Mouse (Mus musculus) stomach, embryonic 15.5 days (tissue): Measurements from ENCODE around the gene Zfp961. TPM values are rescaled to one million over a fixed set of nuclear protein-coding genes. Genes with fewer than 3 reads are reported as not detected.
"Not testable (repeated sequence)": the region's sequence is repeated elsewhere in the genome, so short reads cannot be mapped to it uniquely, and the experiment has no call there.

Source experiments
- ATAC-seq: fragments of 200-750 bp; cut with Nextera tagmentation; 2 replicates; pipeline ENCODE4 v1.8.0; 2017; ENCODE audit warnings: low read depth, moderate number of reproducible peaks, moderate TSS enrichment; ENCODE audit not compliant: insufficient read depth, low FRiP score
- H3K27ac ChIP-seq: fragments of 300-500 bp; sonication (generic); 2 replicates; pipeline ENCODE4 v1.5.1; 2015; ENCODE audit warnings: mild to moderate bottlenecking, inconsistent platforms
- H3K27me3 ChIP-seq: fragments of 300-500 bp; sonication (generic); replicated peaks from 2 replicates; pipeline ENCODE4 v1.6.1; 2015; ENCODE audit warnings: inconsistent platforms
- H3K36me3 ChIP-seq: fragments of 300-500 bp; sonication (generic); 2 replicates; pipeline ENCODE4 v1.6.1; 2015; ENCODE audit warnings: inconsistent platforms
- H3K4me1 ChIP-seq: fragments of 300-500 bp; sonication (generic); 2 replicates; pipeline ENCODE4 v1.6.1; 2015; ENCODE audit warnings: inconsistent platforms
- H3K4me2 ChIP-seq: fragments of 300-500 bp; sonication (generic); 2 replicates; pipeline ENCODE4 v1.6.1; 2015; ENCODE audit warnings: mild to moderate bottlenecking, inconsistent platforms
- H3K4me3 ChIP-seq: fragments of 300-500 bp; sonication (generic); replicated peaks from 2 replicates; pipeline ENCODE4 v1.5.1; 2015; ENCODE audit warnings: inconsistent platforms
- H3K9ac ChIP-seq: fragments of 300-500 bp; sonication (generic); 2 replicates; pipeline ENCODE4 v1.6.1; 2015; ENCODE audit warnings: inconsistent platforms
- H3K9me3 ChIP-seq: fragments of 300-500 bp; sonication (generic); 2 replicates; pipeline ENCODE4 v1.6.1; 2016; ENCODE audit warnings: inconsistent platforms
- WGBS: fragments of 180-500 bp; shearing (Covaris S2); methylation state at CpG from one replicate; pipeline ENCODE4 v1.1.7; 2015; 5-methylcytosine and 5-hydroxymethylcytosine counted together
- polyA plus RNA-seq: library from polyadenylated mRNA; unstranded; fragments of >200 nt; fragmentation: Nextera tagmentation; extraction: Ambion mirVana; gene quantifications from 2 replicates; pipeline ENCODE4 v1.2.1, GENCODE M21; 2015

Zfp961 gene
- polyA plus RNA-seq, 1 experiment from 2014 or later = 20.6 TPM

GRCm38 (mm10) chr8:72040918-72041317 is 90.1 kb downstream of the Zfp961 start, which contains the start of gene Olfr372:
TSS of gene Olfr372 (plus strand) at chr8:72041218.
- not testable (repeated sequence) for H3K9me3 ChIP-seq, H3K9ac ChIP-seq, H3K4me3 ChIP-seq, H3K27ac ChIP-seq, H3K4me2 ChIP-seq, ATAC-seq, H3K27me3 ChIP-seq, H3K36me3 ChIP-seq, H3K4me1 ChIP-seq
- WGBS = 77% methylated on average over 4 of the region's 4 CpGs

- H3K4me2 ChIP-seq = no peak overlapping the region
- 85% methylated on average over 1 of the region's 1 CpGs for WGBS
- H3K27ac ChIP-seq = no peak overlapping the region
- no peaks in the 10 kb centered on the region for H3K9me3 ChIP-seq
- H3K36me3 ChIP-seq = no peaks in the 10 kb centered on the region
- H3K9ac ChIP-seq = no peak overlapping the region
- no peak for ATAC-seq
- H3K27me3 ChIP-seq = no peaks in the 10 kb centered on the region
- no peaks in the 10 kb centered on the region for H3K4me1 ChIP-seq
- H3K4me3 ChIP-seq = no peak overlapping the region
Measured at GRCm38 (mm10) chr8:72042493-72042892, 91.7 kb downstream of the Zfp961 start.

Other genes with a start within 250 kb of the Zfp961 start
- 10.4 and 12.2 TPM in 2 replicates for gene B3gnt3, start 249.2 kb upstream of the Zfp961 start, polyA plus RNA-seq
- gene Fcho1, start 225.3 kb upstream of the Zfp961 start, polyA plus RNA-seq = 7.6 and 8.3 TPM in 2 replicates
- gene Zfp709, start 69.0 kb upstream of the Zfp961 start, polyA plus RNA-seq = 5.3 and 6.2 TPM in 2 replicates
- 5.1 and 5.3 TPM in 2 replicates for gene Zfp882, start 42.4 kb upstream of the Zfp961 start, polyA plus RNA-seq
- gene Zfp617, start 42.4 kb upstream of the Zfp961 start, polyA plus RNA-seq = 21.9 and 22.1 TPM in 2 replicates
- 3.7 and 4.0 TPM in 2 replicates for gene Cyp4f18, start 58.6 kb downstream of the Zfp961 start, polyA plus RNA-seq
- not detected in 2 replicates for gene Olfr372, start 90.2 kb downstream of the Zfp961 start, polyA plus RNA-seq
- gene Olfr373, start 132.1 kb downstream of the Zfp961 start, polyA plus RNA-seq = 0.06 TPM in 1 of 2 replicates, not detected in the other
- 0.01 TPM in 1 of 2 replicates, not detected in the other for gene Olfr374, start 156.0 kb downstream of the Zfp961 start, polyA plus RNA-seq
- 591 and 600 TPM in 2 replicates for gene Tpm4, start 183.9 kb downstream of the Zfp961 start, polyA plus RNA-seq
- 131 and 141 TPM in 2 replicates for gene Rab8a, start 210.2 kb downstream of the Zfp961 start, polyA plus RNA-seq
- gene Hsh2d, start 238.6 kb downstream of the Zfp961 start, polyA plus RNA-seq = 1.2 and 1.3 TPM in 2 replicates